Mouse (Mus musculus) liver, embryonic 15.5 days (tissue): ENCODE measurements around the gene Idh2. TPM values are rescaled to one million over a fixed set of nuclear protein-coding genes. Genes with fewer than 3 reads are reported as not detected.
A peak's percentile ranks its signal among the peaks of the same experiment; 100 is the strongest.

Experiments used
- ATAC-seq: fragments of 200-750 bp; cut with Nextera tagmentation; 2 replicates; pipeline ENCODE4 v1.8.0; 2017; ENCODE audit warnings: moderate number of reproducible peaks, mild to moderate bottlenecking, moderate library complexity; ENCODE audit not compliant: insufficient read depth
- H3K27ac ChIP-seq: fragments of 300-500 bp; sonication (generic); replicated peaks from 2 replicates; pipeline ENCODE4 v1.5.1; 2015; ENCODE audit warnings: mild to moderate bottlenecking, inconsistent platforms
- H3K27me3 ChIP-seq: fragments of 300-500 bp; sonication (generic); 2 replicates; pipeline ENCODE4 v1.6.1; 2015; ENCODE audit warnings: mild to moderate bottlenecking, inconsistent platforms
- H3K36me3 ChIP-seq: fragments of 300-500 bp; sonication (generic); replicated peaks from 2 replicates; pipeline ENCODE4 v1.6.1; 2015; ENCODE audit warnings: moderate library complexity, mild to moderate bottlenecking, inconsistent platforms
- H3K4me1 ChIP-seq: fragments of 300-500 bp; sonication (generic); replicated peaks from 2 replicates; pipeline ENCODE4 v1.6.1; 2015; ENCODE audit warnings: inconsistent platforms
- H3K4me2 ChIP-seq: fragments of 300-500 bp; sonication (generic); 2 replicates; pipeline ENCODE4 v1.6.1; 2015; ENCODE audit warnings: moderate library complexity, mild to moderate bottlenecking, inconsistent platforms
- H3K4me3 ChIP-seq: fragments of 300-500 bp; sonication (generic); replicated peaks from 2 replicates; pipeline ENCODE4 v1.5.1; 2015; ENCODE audit warnings: mild to moderate bottlenecking, inconsistent platforms
- H3K9ac ChIP-seq: fragments of 300-500 bp; sonication (generic); 2 replicates; pipeline ENCODE4 v1.6.1; 2015; ENCODE audit warnings: moderate library complexity, mild to moderate bottlenecking, inconsistent platforms
- H3K9me3 ChIP-seq: fragments of 300-500 bp; sonication (generic); replicated peaks from 2 replicates; pipeline ENCODE4 v1.6.1; 2016; ENCODE audit warnings: inconsistent platforms
- WGBS: fragments of 180-500 bp; shearing (Covaris S2); methylation state at CpG from one replicate; pipeline ENCODE4 v1.1.7; 2015; ENCODE audit warnings: mixed read lengths; ENCODE audit not compliant: insufficient replicate concordance; 5-methylcytosine and 5-hydroxymethylcytosine counted together
- polyA plus RNA-seq: library from polyadenylated mRNA; unstranded; fragments of >200 nt; fragmentation: Nextera tagmentation; extraction: Ambion mirVana; gene quantifications from 2 replicates; pipeline ENCODE4 v1.2.1, GENCODE M21; 2015

Gene Idh2
- polyA plus RNA-seq, 1 experiment from 2014 or later, result 175 TPM

- H3K4me1 ChIP-seq, result peaks cover 26% of the 10 kb centered on the region
- 0 out of 2 replicates have a peak overlapping the region, but pooled peaks have one; percentile 7 for H3K4me2 ChIP-seq
- H3K27ac ChIP-seq, result no peak overlapping the region
- no peaks in the 10 kb centered on the region for H3K27me3 ChIP-seq
- H3K36me3 ChIP-seq, result no peaks in the 10 kb centered on the region
- 22% methylated on average over 4 of the region's 4 CpGs for WGBS
- no peak for ATAC-seq
- no peaks in the 10 kb centered on the region for H3K9me3 ChIP-seq
- no peak overlapping the region for H3K4me3 ChIP-seq
- H3K9ac ChIP-seq, result no peak overlapping the region
These were observed 7.9 kb upstream of the Idh2 start for GRCm38 (mm10) chr7:80123115-80123514.

DNA sequence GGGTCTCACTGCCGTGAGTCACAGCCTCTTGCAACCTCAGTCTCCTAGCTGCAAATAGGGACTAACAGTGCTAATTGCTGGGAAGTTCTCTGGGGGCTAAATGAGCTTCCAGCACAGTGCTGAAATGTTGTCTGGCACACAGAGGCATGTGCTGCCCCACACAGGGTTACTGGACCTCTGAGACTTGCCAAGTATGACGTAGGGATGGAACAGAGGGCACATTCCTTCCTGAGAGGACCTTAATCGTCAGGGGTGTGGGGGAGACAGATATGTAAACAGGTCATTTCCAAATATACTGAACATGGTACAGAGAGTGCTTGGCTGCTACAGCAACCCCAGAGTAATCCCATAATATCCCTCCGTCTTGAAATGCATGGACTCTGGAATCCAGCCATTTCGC lies 5.9 kb upstream of the Idh2 start:
- no peaks in the 10 kb centered on the region for H3K27me3 ChIP-seq
- H3K9ac ChIP-seq, result no peak overlapping the region
- H3K27ac ChIP-seq, result no peak overlapping the region
- 56% methylated on average over 5 of the region's 5 CpGs for WGBS
- no peaks in the 10 kb centered on the region for H3K9me3 ChIP-seq
- peaks cover 33% of the 10 kb centered on the region for H3K4me1 ChIP-seq
- no peaks in the 10 kb centered on the region for H3K36me3 ChIP-seq
- H3K4me2 ChIP-seq, result no peak overlapping the region
- no peak overlapping the region for H3K4me3 ChIP-seq
- ATAC-seq, result peak; percentile 52; the same call in 1 of the 2 replicates

DNA sequence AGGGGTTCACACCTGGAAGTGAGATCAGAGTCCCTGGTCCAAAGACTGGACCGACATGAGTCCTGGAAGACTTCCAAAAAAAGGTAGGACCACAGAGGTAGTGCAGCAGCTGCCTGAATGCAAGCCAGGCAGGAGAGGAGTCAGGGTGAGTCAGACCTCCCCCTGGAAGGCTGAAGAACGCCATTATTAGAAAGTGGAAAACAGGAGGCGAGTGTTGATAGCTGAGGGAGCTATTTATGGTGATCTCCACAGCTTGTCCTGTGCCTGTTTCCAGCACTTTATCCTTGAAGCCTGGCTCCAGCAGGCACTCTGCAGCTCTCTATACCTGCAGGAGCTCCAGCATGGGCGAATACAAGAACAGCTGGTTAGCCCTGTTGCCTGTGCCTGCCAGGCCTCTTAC lies 4.0 kb upstream of the Idh2 start:
- Histone ChIP-seq H3K36me3 (no peaks in the 10 kb centered on the region), H3K9ac (no peak overlapping the region), H3K4me1 (peaks cover 52% of the 10 kb centered on the region), H3K4me3 (no peak overlapping the region), H3K9me3 (no peaks in the 10 kb centered on the region), H3K27ac (no peak overlapping the region), H3K4me2 (no peak overlapping the region), H3K27me3 (no peaks in the 10 kb centered on the region)
- 51% methylated on average over 4 of the region's 4 CpGs for WGBS
- ATAC-seq, result no peak

GRCm38 (mm10) chr7:80116158-80116557 lies 966 bp upstream of the Idh2 start:
- Histone ChIP-seq H3K4me2 (peak overlapping the region; percentile 100; the same call in 1 of the 2 replicates), H3K36me3 (no peaks in the 10 kb centered on the region), H3K9ac (no peak overlapping the region), H3K4me3 (no peak overlapping the region), H3K9me3 (no peaks in the 10 kb centered on the region), H3K4me1 (peaks cover 64% of the 10 kb centered on the region), H3K27me3 (no peaks in the 10 kb centered on the region), H3K27ac (no peak overlapping the region)
- WGBS, result 73% methylated on average over 2 of the region's 2 CpGs
- ATAC-seq, result no peak

GRCm38 (mm10) chr7:80114451-80115223 lies 555 bp downstream of the Idh2 start:
- Histone ChIP-seq H3K27ac (peak overlapping the region; percentile 79), H3K4me1 (peaks cover 67% of the 10 kb centered on the region), H3K4me2 (peak overlapping the region; percentile 100), H3K9ac (peak overlapping the region; percentile 82), H3K4me3 (peak overlapping the region; percentile 80), H3K27me3 (no peaks in the 10 kb centered on the region), H3K9me3 (no peaks in the 10 kb centered on the region), H3K36me3 (peaks cover 3% of the 10 kb centered on the region; the same call in 1 of the 2 replicates)
- under 1% methylated on average over 51 of the region's 52 CpGs for whole genome bisulfite sequencing
- ATAC-seq, result peak; percentile 72

DNA sequence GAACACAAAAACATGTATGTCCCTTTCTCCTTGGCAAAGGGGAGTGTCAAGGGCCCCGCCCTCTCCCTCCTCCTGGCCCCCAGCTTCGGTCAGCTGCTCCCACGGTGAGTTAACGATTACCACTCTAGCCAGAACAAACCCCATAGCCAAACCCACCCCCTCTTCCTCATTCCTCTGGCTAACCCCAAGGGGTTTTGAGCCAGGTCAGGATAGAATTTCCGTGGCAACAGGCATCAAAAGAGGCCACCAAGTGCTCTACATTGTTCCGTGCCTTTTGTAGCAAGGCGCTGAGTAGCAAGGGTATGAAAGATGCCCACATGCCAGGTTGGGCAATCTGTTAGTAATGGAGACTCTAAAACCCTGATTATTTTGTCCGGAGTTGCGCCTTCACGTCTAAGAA lies 1.2 kb downstream of the Idh2 start:
- Histone ChIP-seq H3K4me3 (peak overlapping the region; percentile 80), H3K4me1 (peaks cover 68% of the 10 kb centered on the region), H3K9ac (peak overlapping the region; percentile 82), H3K27ac (peak overlapping the region; percentile 79), H3K36me3 (peaks cover 3% of the 10 kb centered on the region; the same call in 1 of the 2 replicates), H3K9me3 (no peaks in the 10 kb centered on the region), H3K4me2 (peak overlapping the region; percentile 100), H3K27me3 (no peaks in the 10 kb centered on the region)
- WGBS, result 12% methylated on average over 10 of the region's 10 CpGs
- no peak for ATAC-seq

- peaks cover 8% of the 10 kb centered on the region for H3K36me3 ChIP-seq
- no peak overlapping the region; the same call in 1 of the 2 replicates for H3K27ac ChIP-seq
- H3K4me2 ChIP-seq, result no peak overlapping the region
- no peak for ATAC-seq
- no peaks in the 10 kb centered on the region for H3K27me3 ChIP-seq
- H3K9ac ChIP-seq, result no peak overlapping the region
- no peaks in the 10 kb centered on the region for H3K9me3 ChIP-seq
- WGBS, result 59% methylated on average over 9 of the region's 9 CpGs
- H3K4me3 ChIP-seq, result no peak overlapping the region
- peaks cover 65% of the 10 kb centered on the region for H3K4me1 ChIP-seq
These were observed 3.8 kb downstream of the Idh2 start for GRCm38 (mm10) chr7:80111066-80112045.

DNA sequence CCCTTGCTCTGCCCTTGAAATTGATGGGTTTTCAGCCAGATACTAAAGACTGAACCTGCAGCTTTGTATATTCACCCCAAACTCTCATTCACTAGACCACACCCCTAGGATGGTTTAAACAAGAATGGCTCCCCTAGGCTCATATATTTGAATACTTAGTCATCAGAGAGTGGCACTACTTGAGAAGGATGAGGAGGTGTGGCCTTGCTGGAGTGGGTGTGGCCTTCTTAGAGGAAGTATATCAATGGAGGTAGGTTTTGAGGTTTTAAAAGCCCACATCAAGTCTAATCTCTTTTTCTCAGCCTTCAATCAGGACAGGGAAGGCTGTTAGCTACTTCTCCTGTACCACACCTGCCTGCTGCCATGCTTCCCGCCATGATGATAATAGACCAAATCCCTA lies 8.8 kb downstream of the Idh2 start:
- WGBS, result 80% methylated on average over 1 of the region's 1 CpGs
- H3K36me3 ChIP-seq, result peaks cover 17% of the 10 kb centered on the region

GRCm38 (mm10) chr7:80105637-80106390 lies 9.4 kb downstream of the Idh2 start:
- Histone ChIP-seq H3K27ac (no peak overlapping the region), H3K4me3 (no peak overlapping the region), H3K27me3 (no peaks in the 10 kb centered on the region), H3K4me2 (no peak overlapping the region), H3K4me1 (peaks cover 15% of the 10 kb centered on the region), H3K9me3 (no peaks in the 10 kb centered on the region), H3K36me3 (peaks cover 23% of the 10 kb centered on the region), H3K9ac (no peak overlapping the region)
- no peak for ATAC-seq
- WGBS, result 78% methylated on average over 4 of the region's 4 CpGs

More for the DNA sequence above, 8.8 kb downstream of the Idh2 start:
- Histone ChIP-seq H3K9me3 (no peaks in the 10 kb centered on the region), H3K4me3 (no peak overlapping the region), H3K4me1 (peaks cover 21% of the 10 kb centered on the region), H3K27me3 (no peaks in the 10 kb centered on the region), H3K27ac (no peak overlapping the region), H3K4me2 (no peak overlapping the region), H3K9ac (no peak overlapping the region)
- ATAC-seq, result no peak

GRCm38 (mm10) chr7:80103335-80103734 lies 11.9 kb downstream of the Idh2 start:
- no peak overlapping the region for H3K4me3 ChIP-seq
- H3K9me3 ChIP-seq, result no peaks in the 10 kb centered on the region
- no peak overlapping the region for H3K9ac ChIP-seq
- 73% methylated on average over 3 of the region's 3 CpGs for WGBS
- no peaks in the 10 kb centered on the region for H3K27me3 ChIP-seq
- H3K4me1 ChIP-seq, result peaks cover 3% of the 10 kb centered on the region; the same call in 1 of the 2 replicates
- ATAC-seq, result no peak
- H3K27ac ChIP-seq, result no peak overlapping the region
- H3K4me2 ChIP-seq, result no peak overlapping the region
- H3K36me3 ChIP-seq, result peaks cover 45% of the 10 kb centered on the region
